Mouse (Mus musculus) layer of hippocampus, adult 9-11 months (tissue): ENCODE results near the gene Slc30a9.

Source experiments
- DNase-seq: peaks from one replicate; pipeline ENCODE4 v3.0.0; 2022

The Slc30a9 gene

GRCm38 (mm10) chr5:67321656-67322268 is 15.0 kb downstream of the Slc30a9 start:
- no peak for DNase-seq

- no peak for DNase-seq
These were observed 17.3 kb downstream of the Slc30a9 start for GRCm38 (mm10) chr5:67324032-67324431.

- no peak for DNase-seq
These were observed 34.1 kb downstream of the Slc30a9 start for GRCm38 (mm10) chr5:67340811-67341210.

- no peak for DNase-seq
These were observed 40.3 kb downstream of the Slc30a9 start for GRCm38 (mm10) chr5:67347060-67347459.

- peak; percentile 77 for DNase-seq
These were observed 42.2 kb downstream of the Slc30a9 start for GRCm38 (mm10) chr5:67348949-67349348.

GRCm38 (mm10) chr5:67362316-67362715 is 55.6 kb downstream of the Slc30a9 start:
- no peak for DNase-seq

- DNase-seq: no peak
These were observed 56.2 kb downstream of the Slc30a9 start for GRCm38 (mm10) chr5:67362931-67363330.

GRCm38 (mm10) chr5:67377044-67377621 is 70.4 kb downstream of the Slc30a9 start:
- no peak for DNase-seq

GRCm38 (mm10) chr5:67381690-67382089 is 74.9 kb downstream of the Slc30a9 start:
- DNase-seq: no peak

GRCm38 (mm10) chr5:67382556-67382955 is 75.8 kb downstream of the Slc30a9 start:
- no peak for DNase-seq

GRCm38 (mm10) chr5:67393951-67394350 is 87.2 kb downstream of the Slc30a9 start:
- no peak for DNase-seq

GRCm38 (mm10) chr5:67395211-67395851 is 88.6 kb downstream of the Slc30a9 start:
- no peak for DNase-seq

GRCm38 (mm10) chr5:67397186-67397585 is 90.4 kb downstream of the Slc30a9 start:
- DNase-seq: no peak

GRCm38 (mm10) chr5:67399876-67400607 is 93.3 kb downstream of the Slc30a9 start:
- no peak for DNase-seq

GRCm38 (mm10) chr5:67400608-67401480 is 94.1 kb downstream of the Slc30a9 start:
- DNase-seq: no peak

GRCm38 (mm10) chr5:67401612-67402011 is 94.9 kb downstream of the Slc30a9 start:
- DNase-seq: no peak

GRCm38 (mm10) chr5:67404380-67404779 is 97.6 kb downstream of the Slc30a9 start:
- no peak for DNase-seq

- no peak for DNase-seq
These were observed 98.2 kb downstream of the Slc30a9 start for GRCm38 (mm10) chr5:67404919-67405318.
